Mouse (Mus musculus): Measurements from ENCODE around the gene Fgl2. TPM values are rescaled to one million over a fixed set of nuclear protein-coding genes. Genes with fewer than 3 reads are reported as not detected.

Fgl2 gene
- polyA plus RNA-seq, 1 experiment from 2014 or later = 5.7 TPM

DNA sequence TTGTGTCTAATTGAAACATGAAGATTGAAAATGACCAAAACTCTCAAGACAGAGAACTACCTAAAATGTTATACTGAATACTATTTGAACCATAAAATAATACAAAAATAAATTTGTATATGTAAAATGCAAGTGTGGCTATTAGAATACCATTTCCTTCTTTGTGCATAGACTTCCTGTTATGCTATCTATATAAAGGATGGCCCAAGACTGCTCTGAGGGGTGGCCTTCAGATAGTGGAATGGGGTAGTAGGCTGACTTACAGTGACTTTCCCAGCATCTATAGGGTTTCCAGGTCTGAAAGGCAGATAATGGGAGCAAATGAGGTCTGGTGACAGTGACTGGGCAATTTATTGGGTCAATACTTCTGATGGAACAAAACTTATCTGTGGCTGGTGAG is 14.9 kb downstream of the Fgl2 start:
- Histone ChIP-seq H3K9ac (no peak overlapping the region), H3K4me1 (0 out of 2 replicates have a peak, but pooled peaks cover 13% of the 10 kb centered on the region), H3K27ac (no peak overlapping the region), H3K4me3 (no peak overlapping the region), H3K9me3 (replicated peaks) (no peaks in the 10 kb centered on the region), H3K36me3 (no peaks in the 10 kb centered on the region), H3K4me2 (replicated peaks) (no peak overlapping the region), H3K27me3 (no peaks in the 10 kb centered on the region)
- no peak for ATAC-seq (ENCODE audit: low FRiP score)

DNA sequence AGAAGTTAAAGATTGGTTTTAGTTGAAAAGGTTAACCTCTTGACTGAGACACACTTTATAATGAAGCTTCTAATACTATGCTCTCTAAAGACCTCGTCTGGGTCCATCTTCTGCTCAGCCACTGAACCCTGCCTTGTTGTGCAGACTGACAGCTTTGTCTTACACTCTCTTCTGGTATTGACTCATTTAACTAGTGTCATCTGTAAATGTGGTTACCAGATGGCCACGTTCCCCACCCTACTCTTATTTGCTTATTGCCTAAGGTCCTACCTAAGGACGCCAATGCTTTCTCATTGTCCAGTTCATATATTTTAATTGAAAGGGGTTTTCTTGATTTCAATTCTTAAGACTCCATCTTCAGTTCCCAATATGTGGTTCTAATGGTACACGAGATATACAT is 16.4 kb downstream of the Fgl2 start:
- ATAC-seq (ENCODE audit: low FRiP score) = no peak
- H3K4me1 ChIP-seq = 0 out of 2 replicates have a peak, but pooled peaks cover 5% of the 10 kb centered on the region
- 78% methylated on average over 4 of the region's 4 CpGs for WGBS

DNA sequence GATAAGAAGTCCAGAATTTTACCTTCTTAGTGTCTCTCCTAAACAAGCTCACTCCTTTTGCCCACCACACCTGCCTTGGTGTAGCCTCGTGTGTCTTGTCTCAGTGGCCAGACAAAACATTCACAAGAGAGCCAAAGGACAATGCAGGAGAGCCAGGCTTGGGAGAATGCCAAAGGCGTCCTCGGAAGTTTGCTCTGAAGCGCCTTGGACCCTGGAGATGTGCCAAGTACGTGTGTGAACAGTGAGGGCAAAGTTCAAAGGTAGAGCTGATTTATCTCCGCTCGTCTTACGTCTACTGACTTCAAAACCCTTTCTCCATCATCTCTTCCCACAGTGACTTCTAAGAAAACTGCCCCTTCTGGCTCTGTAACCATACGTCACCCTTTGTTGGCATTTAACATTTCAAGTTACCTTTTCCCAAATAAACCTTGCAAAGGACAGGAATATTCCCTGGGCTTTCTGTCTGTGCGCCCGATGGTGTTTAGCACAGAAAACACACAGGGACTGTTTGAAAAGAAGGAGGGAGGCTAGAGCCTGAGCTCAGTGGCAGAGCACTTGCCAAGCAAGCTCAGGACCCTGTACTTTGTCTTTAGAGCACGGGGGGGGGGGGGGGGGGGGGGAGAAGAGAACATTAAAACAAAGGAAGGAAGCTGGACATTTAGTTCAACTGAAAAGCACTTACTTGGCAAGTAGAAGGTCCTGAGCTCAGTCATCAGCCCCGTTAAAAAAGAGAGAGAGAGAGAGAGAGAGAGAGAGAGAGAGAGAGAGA is 19.4 kb downstream of the Fgl2 start:
- Histone ChIP-seq H3K4me2 (replicated peaks) (no peak overlapping the region), H3K27ac (no peak overlapping the region), H3K36me3 (no peaks in the 10 kb centered on the region), H3K4me3 (no peak overlapping the region), H3K4me1 (0 out of 2 replicates have a peak, but pooled peaks cover 7% of the 10 kb centered on the region), H3K27me3 (no peaks in the 10 kb centered on the region), H3K9me3 (replicated peaks) (no peaks in the 10 kb centered on the region), H3K9ac (no peak overlapping the region)
- WGBS = 67% methylated on average over 12 of the region's 13 CpGs
- no peak for ATAC-seq (ENCODE audit: low FRiP score)

More for the DNA sequence above, 16.4 kb downstream of the Fgl2 start:
- Histone ChIP-seq H3K4me3 (no peak overlapping the region), H3K9me3 (replicated peaks) (no peaks in the 10 kb centered on the region), H3K27me3 (no peaks in the 10 kb centered on the region), H3K27ac (no peak overlapping the region), H3K9ac (no peak overlapping the region), H3K36me3 (no peaks in the 10 kb centered on the region), H3K4me2 (replicated peaks) (no peak overlapping the region)

DNA sequence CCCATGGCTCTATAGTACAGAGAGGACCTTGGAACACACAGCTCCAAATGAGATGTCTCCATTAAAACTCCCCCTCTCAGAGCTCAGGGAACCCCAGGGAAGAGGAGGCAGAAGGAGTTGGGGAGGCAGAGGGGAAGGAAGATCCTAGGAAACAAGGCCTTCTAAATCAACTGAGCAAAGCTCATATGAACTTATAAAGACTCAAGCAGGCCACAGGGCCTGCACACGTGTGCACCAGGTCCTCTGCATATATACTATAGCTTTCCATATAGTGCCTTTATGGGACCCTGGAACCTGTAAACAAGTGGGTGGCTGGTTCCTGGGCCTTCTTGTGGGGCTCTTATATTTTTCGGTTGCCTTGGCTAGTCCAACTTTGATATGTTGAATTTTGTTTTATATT is 22.1 kb downstream of the Fgl2 start:
- no peak overlapping the region for H3K4me2 ChIP-seq (replicated peaks)
- 78% methylated on average over 2 of the region's 2 CpGs for WGBS
- 0 out of 2 replicates have a peak, but pooled peaks cover 7% of the 10 kb centered on the region for H3K4me1 ChIP-seq
- ATAC-seq (ENCODE audit: low FRiP score) = no peak
- no peaks in the 10 kb centered on the region for H3K27me3 ChIP-seq
- no peak overlapping the region for H3K4me3 ChIP-seq
- no peaks in the 10 kb centered on the region for H3K9me3 ChIP-seq (replicated peaks)
- H3K36me3 ChIP-seq = no peaks in the 10 kb centered on the region
- H3K9ac ChIP-seq = no peak overlapping the region
- no peak overlapping the region for H3K27ac ChIP-seq

DNA sequence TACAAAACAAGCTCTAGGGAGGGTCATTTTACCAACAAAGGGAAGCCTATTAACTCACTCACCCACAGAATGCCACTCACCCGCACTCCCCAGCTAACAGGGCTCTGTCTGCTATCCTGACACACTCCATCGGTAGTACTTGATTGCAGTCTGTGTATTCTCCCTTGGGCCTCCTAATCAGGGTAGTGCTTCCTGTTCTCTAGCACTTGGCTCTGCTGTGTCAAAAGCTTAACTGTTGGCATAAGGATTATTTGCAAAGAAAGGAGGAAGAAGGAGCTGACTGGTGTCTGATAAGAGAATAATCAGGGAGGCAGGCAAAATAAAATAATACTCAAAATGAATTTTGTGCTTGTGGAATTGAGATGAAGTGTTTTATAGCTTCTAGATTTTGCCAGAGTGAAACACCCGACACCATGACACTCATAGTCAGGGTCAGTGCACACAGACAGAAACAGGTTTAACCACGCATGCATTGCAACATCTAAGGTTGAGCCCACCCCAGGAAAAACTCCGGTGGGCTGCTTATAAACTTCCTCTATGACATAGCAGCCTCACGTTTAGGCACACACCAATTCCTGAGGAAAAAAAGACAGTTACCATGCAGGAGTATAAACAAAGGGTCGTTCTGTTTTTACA is 22.9 kb downstream of the Fgl2 start:
- Histone ChIP-seq H3K9ac (no peak overlapping the region), H3K9me3 (replicated peaks) (no peaks in the 10 kb centered on the region), H3K36me3 (no peaks in the 10 kb centered on the region), H3K27ac (no peak overlapping the region), H3K4me2 (replicated peaks) (no peak overlapping the region), H3K4me1 (0 out of 2 replicates have a peak, but pooled peaks cover 7% of the 10 kb centered on the region), H3K27me3 (no peaks in the 10 kb centered on the region), H3K4me3 (no peak overlapping the region)
- 56% methylated on average over 7 of the region's 7 CpGs for WGBS
- no peak for ATAC-seq (ENCODE audit: low FRiP score)

DNA sequence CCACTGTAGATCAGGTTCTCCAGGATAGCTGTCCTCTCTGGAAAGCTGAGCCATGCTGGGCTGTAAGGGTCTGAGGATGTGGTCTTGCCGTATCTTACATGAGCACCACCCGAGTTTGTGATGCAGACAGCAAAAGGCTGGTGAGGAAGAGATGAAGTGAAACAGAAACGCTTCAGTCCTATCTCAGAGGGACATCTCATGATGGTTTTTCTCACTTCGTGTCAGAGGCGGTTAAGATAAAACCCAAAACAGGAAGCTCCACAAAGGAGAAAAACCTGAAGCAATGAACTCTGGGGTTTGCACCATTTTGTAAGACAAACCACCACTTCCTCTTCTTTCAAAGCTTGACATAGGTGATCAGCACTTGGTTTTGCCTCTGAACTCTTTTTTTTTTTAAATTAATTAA is 38.8 kb downstream of the Fgl2 start:
- no peak for ATAC-seq (ENCODE audit: low FRiP score)
- Histone ChIP-seq H3K27ac (no peak overlapping the region), H3K4me1 (no peaks in the 10 kb centered on the region), H3K36me3 (no peaks in the 10 kb centered on the region), H3K4me2 (replicated peaks) (no peak overlapping the region), H3K4me3 (no peak overlapping the region), H3K27me3 (no peaks in the 10 kb centered on the region), H3K9me3 (replicated peaks) (no peaks in the 10 kb centered on the region), H3K9ac (no peak overlapping the region)
- 85% methylated on average over 5 of the region's 5 CpGs for WGBS

DNA sequence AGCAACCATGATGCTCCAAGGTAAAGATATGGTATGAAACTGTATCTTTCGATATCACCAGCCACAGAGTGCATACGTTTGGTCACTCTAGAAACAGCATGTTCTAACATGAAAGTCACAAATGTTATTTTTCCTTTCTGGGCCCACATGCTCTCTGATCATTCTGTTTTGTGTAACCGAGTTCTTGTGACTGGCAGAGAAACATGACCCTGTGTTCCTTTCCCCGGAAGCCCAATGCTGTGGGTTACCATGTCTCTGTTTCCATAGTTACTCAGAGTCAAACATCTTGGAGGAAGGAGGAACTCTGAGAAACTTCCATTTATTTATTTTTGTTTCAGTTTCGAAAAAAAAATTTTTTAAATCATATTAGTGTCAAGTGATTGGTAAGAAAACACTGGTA is 39.6 kb downstream of the Fgl2 start:
- no peak overlapping the region for H3K9ac ChIP-seq
- no peak overlapping the region for H3K4me2 ChIP-seq (replicated peaks)
- no peaks in the 10 kb centered on the region for H3K36me3 ChIP-seq
- no peaks in the 10 kb centered on the region for H3K27me3 ChIP-seq
- no peaks in the 10 kb centered on the region for H3K9me3 ChIP-seq (replicated peaks)
- no peaks in the 10 kb centered on the region for H3K4me1 ChIP-seq
- no peak overlapping the region for H3K27ac ChIP-seq
- 71% methylated on average over 5 of the region's 5 CpGs for WGBS
- H3K4me3 ChIP-seq = no peak overlapping the region
- ATAC-seq (ENCODE audit: low FRiP score) = no peak

DNA sequence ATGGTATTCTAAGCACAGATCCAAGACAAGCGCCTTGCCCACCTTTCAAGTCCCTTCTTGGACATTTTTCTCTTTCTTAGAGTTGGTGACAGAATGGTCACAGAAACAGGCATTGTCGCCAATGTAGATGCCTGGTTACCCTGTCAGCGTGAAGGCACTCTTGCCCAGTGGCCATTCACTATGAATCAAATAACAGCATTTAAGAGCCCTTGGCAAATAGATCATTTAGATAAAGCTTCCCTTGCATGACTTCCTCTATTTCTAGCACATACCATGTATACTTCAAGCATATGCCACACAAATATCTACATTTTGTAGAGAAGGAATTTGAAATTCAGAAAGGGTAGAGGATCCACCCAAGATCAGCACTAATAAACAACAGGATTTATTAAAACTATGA is 40.9 kb downstream of the Fgl2 start:
- no peak overlapping the region for H3K4me3 ChIP-seq
- H3K27ac ChIP-seq = no peak overlapping the region
- no peaks in the 10 kb centered on the region for H3K4me1 ChIP-seq
- H3K4me2 ChIP-seq (replicated peaks) = no peak overlapping the region
- H3K9me3 ChIP-seq (replicated peaks) = no peaks in the 10 kb centered on the region
- H3K9ac ChIP-seq = no peak overlapping the region
- no peak for ATAC-seq (ENCODE audit: low FRiP score)
- WGBS = 90% methylated on average over 3 of the region's 3 CpGs
- H3K36me3 ChIP-seq = no peaks in the 10 kb centered on the region
- no peaks in the 10 kb centered on the region for H3K27me3 ChIP-seq

DNA sequence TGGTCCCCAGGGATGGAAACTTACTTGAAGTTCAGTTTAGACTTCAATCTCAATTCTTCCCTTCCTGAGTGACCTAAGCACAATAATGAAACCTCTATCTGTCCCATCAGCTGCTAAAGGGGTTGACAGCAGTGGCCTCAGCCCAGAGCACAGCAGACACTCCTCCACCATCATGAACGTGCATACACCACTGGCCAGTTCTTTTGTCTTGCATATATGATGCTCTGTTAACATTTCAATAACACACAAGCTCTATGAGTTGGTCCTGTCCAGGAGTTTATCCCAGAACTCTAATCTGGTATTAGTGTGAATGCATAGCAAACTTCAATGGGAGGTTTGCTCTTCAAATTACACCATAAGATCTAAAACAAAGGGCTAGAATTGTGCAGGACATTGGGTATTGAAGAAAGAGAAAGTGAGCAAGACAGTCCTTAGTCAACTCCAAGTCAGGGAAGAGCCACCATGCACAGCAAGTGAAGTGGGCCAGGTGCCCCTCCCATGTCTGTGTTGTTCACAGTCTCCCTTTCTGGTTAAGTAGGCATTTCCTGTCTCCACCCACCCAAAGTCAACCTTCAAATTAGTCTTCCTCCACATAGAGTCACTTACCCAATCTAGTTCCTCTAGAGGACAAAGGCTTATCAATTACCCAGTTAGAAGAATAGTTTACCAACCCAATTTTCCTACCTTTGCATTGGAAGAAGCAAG is 41.8 kb downstream of the Fgl2 start:
- 50% methylated on average over 1 of the region's 1 CpGs for WGBS
- Histone ChIP-seq H3K4me3 (no peak overlapping the region), H3K9me3 (replicated peaks) (no peaks in the 10 kb centered on the region), H3K27me3 (no peaks in the 10 kb centered on the region), H3K4me2 (replicated peaks) (no peak overlapping the region), H3K27ac (no peak overlapping the region), H3K36me3 (no peaks in the 10 kb centered on the region), H3K9ac (no peak overlapping the region), H3K4me1 (no peaks in the 10 kb centered on the region)
- ATAC-seq (ENCODE audit: low FRiP score) = no peak

DNA sequence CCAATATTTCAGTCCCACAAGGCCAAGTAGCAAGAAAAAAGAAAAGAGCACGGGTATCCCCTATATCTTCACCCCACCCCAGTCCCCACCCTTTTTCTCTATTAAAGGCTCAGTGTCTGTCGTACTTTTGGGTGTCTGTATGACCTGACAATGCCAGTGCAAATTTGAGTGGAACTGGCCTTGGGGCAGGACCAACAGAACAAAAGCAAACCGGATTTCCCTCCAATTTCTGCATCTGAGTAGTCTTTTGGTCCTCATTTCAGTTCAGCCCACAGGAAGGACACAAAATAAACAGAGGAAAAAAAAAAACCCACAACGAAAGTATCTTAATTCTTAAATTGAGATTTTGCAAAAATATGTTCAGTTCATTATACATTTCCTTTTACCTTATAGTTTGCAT is 46.2 kb downstream of the Fgl2 start:
- Histone ChIP-seq H3K9ac (no peak overlapping the region), H3K9me3 (replicated peaks) (no peaks in the 10 kb centered on the region), H3K4me3 (no peak overlapping the region), H3K27ac (no peak overlapping the region), H3K4me1 (no peaks in the 10 kb centered on the region), H3K27me3 (no peaks in the 10 kb centered on the region), H3K4me2 (replicated peaks) (no peak overlapping the region), H3K36me3 (no peaks in the 10 kb centered on the region)
- no peak for ATAC-seq (ENCODE audit: low FRiP score)
- 69% methylated on average over 4 of the region's 4 CpGs for WGBS

DNA sequence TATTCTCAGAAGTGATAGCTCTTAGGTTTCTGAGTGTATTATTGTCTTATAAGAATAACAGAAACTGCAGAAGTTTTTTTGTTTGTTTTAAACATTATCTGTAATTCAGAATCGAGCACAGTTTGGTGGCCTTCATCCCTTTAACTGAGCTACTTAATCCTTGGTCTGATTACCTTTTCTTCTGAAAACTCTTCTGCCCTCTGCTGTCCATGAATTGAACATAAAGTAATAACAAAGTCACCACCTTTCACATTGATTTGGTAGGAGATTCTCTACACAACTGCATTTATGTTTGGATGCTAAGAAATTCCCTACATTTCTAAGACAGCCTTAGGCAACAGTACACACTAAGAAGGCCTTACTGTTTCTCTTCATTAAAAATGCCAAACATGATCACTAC is 48.2 kb downstream of the Fgl2 start:
- Histone ChIP-seq H3K4me1 (peaks cover 2% of the 10 kb centered on the region; the same call in 1 of the 2 replicates), H3K36me3 (no peaks in the 10 kb centered on the region), H3K27ac (no peak overlapping the region), H3K27me3 (no peaks in the 10 kb centered on the region), H3K9me3 (replicated peaks) (no peaks in the 10 kb centered on the region), H3K9ac (no peak overlapping the region), H3K4me2 (replicated peaks) (no peak overlapping the region), H3K4me3 (no peak overlapping the region)
- WGBS = 48% methylated on average over 1 of the region's 1 CpGs
- ATAC-seq (ENCODE audit: low FRiP score) = no peak
